Mouse (Mus musculus) effector memory CD4-positive, alpha-beta T cell, adult 7 months (primary cell): ENCODE data around the gene Mfsd2a. TPM values are rescaled to one million over a fixed set of nuclear protein-coding genes. Genes with fewer than 3 reads are reported as not detected.

Experiments used
- polyA plus RNA-seq: library from polyadenylated mRNA; unstranded; fragments of 100-300 nt; shearing (Covaris generic); gene quantifications from one replicate; pipeline ENCODE4 v1.2.1, GENCODE M21; 2017

Gene Mfsd2a
- 5.4 TPM for polyA plus RNA-seq

GRCm38 (mm10) chr4:122961100-122961567 is at the start of gene Mfsd2a:
TSS of gene Mfsd2a (minus strand) at chr4:122961188.

DNA sequence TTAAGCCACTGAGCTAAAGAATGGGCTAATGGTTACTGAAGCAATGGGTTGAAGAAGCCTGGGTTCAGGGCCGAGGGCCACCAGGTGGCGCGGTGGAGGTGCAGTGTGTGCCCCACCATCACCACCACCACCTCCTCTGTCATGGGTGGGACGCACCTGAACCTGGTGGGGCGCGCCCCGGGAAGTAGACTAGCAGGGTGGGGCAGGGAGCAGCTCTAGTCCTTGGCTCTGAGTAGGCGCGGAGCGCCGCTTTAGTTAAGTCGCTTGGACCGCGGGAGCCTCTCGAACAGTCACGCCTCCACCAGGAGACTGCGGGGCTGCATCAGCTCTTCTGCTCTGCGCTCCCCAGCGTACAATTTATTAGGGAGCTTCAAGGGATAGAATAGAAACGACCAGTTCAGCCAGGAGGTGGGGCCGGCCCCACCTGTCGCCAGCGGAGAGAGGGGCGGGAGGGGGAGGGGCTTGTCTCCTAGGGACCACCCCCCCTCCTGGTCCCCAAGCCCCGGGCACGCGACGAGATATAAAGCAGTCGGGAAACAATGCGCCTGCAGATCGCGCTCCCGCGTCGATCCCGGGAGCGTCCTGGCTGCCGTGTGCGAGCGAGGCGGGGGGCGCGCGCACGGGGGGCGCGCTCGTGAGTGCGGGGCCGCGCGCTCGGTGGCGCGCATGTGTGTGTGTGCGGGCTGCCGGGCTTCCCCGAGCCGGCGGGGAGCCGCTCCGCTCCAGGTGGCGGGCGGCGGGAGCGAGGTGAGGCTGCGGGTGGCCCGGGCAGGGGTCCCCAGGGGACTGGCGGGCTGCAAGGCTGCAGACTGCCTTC is 34.6 kb upstream of the Mfsd2a start, which contains the start of gene Mycl:
Gene Mycl, plus strand, starts transcription at position 249 of the 817 bp plus-strand sequence.

Other genes with a start within 250 kb of the Mfsd2a start
- 63.6 TPM for gene Ppt1, start 124.9 kb downstream of the Mfsd2a start, polyA plus RNA-seq
- 84.7 TPM for gene Cap1, start 75.1 kb downstream of the Mfsd2a start, polyA plus RNA-seq
- 0.56 TPM for gene Mycl, start 34.5 kb upstream of the Mfsd2a start, polyA plus RNA-seq
- 22.5 TPM for gene Trit1, start 55.4 kb upstream of the Mfsd2a start, polyA plus RNA-seq
- not detected for gene Bmp8b, start 144.0 kb upstream of the Mfsd2a start, polyA plus RNA-seq
- gene Oxct2b, start 155.1 kb upstream of the Mfsd2a start, polyA plus RNA-seq: not detected
- gene Ppie, start 178.8 kb upstream of the Mfsd2a start, polyA plus RNA-seq: 73.8 TPM
- 0.61 TPM for gene Hpcal4, start 222.0 kb upstream of the Mfsd2a start, polyA plus RNA-seq
- gene Nt5c1a, start 240.3 kb upstream of the Mfsd2a start, polyA plus RNA-seq: not detected